Mouse (Mus musculus): ENCODE measurements around the gene Uvrag. TPM values are rescaled to one million over a fixed set of nuclear protein-coding genes. Genes with fewer than 3 reads are reported as not detected.

Gene Uvrag
- polyA plus RNA-seq (2017; shearing (Covaris generic)), result 21.3 TPM

GRCm38 (mm10) chr7:99140984-99141918 is at the start of gene Uvrag:
Gene Uvrag, minus strand, starts transcription at chr7:99141141.

GRCm38 (mm10) chr7:99182432-99183172 is 41.7 kb upstream of the Uvrag start, which contains the start of gene Dgat2:
Gene Dgat2, minus strand, starts transcription at chr7:99182719.

Other genes starting within 250 kb of the Uvrag start
- gene Dgat2, start 41.6 kb upstream of the Uvrag start, polyA plus RNA-seq (2017; shearing (Covaris generic)), result 8.7 TPM
- not detected for gene Mogat2, start 97.5 kb upstream of the Uvrag start, polyA plus RNA-seq (2017; shearing (Covaris generic))
- gene Map6, start 126.3 kb upstream of the Uvrag start, polyA plus RNA-seq (2017; shearing (Covaris generic)), result 18.7 TPM
- not detected for gene Serpinh1, start 212.1 kb upstream of the Uvrag start, polyA plus RNA-seq (2017; shearing (Covaris generic))
- 41.5 TPM for gene Gdpd5, start 240.3 kb upstream of the Uvrag start, polyA plus RNA-seq (2017; shearing (Covaris generic))